Mouse (Mus musculus) neural tube, embryonic 14.5 days (tissue): ENCODE measurements around the gene Pgs1. TPM values are rescaled to one million over a fixed set of nuclear protein-coding genes. Genes with fewer than 3 reads are reported as not detected.
A peak's percentile ranks its signal among the peaks of the same experiment; 100 is the strongest.

Experiments
- ATAC-seq: fragments of 200-750 bp; cut with Nextera tagmentation; 2 replicates; pipeline ENCODE4 v1.8.0; 2017; ENCODE audit warnings: low read depth, mild to moderate bottlenecking, moderate TSS enrichment, moderate library complexity
- H3K27ac ChIP-seq: fragments of 300-500 bp; sonication (generic); 2 replicates; pipeline ENCODE4 v1.5.1; 2014; ENCODE audit warnings: low read depth, mild to moderate bottlenecking, control low read depth, low read length, moderate library complexity, mixed read lengths
- H3K27me3 ChIP-seq: fragments of 300-500 bp; sonication (generic); 2 replicates; pipeline ENCODE4 v1.6.1; 2014; ENCODE audit warnings: low read length; ENCODE audit not compliant: control insufficient read depth, insufficient read depth
- H3K36me3 ChIP-seq: fragments of 300-500 bp; sonication (generic); 2 replicates; pipeline ENCODE4 v1.6.1; 2014; ENCODE audit warnings: low read length, mixed read lengths; ENCODE audit not compliant: control insufficient read depth, insufficient read depth
- H3K4me1 ChIP-seq: fragments of 300-500 bp; sonication (generic); 2 replicates; pipeline ENCODE4 v1.6.1; 2014; ENCODE audit warnings: low read length; ENCODE audit not compliant: control insufficient read depth, insufficient read depth
- H3K4me2 ChIP-seq: fragments of 300-500 bp; sonication (generic); 2 replicates; pipeline ENCODE4 v1.6.1; 2014; ENCODE audit warnings: mild to moderate bottlenecking, low read depth, low read length, control low read depth
- H3K4me3 ChIP-seq: fragments of 300-500 bp; sonication (generic); 2 replicates; pipeline ENCODE4 v1.5.1; 2014; ENCODE audit warnings: low read depth, low read length, control low read depth, mixed read lengths
- H3K9ac ChIP-seq: fragments of 300-500 bp; sonication (generic); replicated peaks from 2 replicates; pipeline ENCODE4 v1.6.1; 2014; ENCODE audit warnings: low read depth, mild to moderate bottlenecking, control low read depth, low read length, mixed read lengths
- H3K9me3 ChIP-seq: fragments of 300-500 bp; sonication (generic); 2 replicates; pipeline ENCODE4 v1.6.1; 2016; ENCODE audit warnings: low read length; ENCODE audit not compliant: control insufficient read depth
- WGBS: fragments of 180-500 bp; shearing (Covaris S2); extraction: QIAGEN DNeasy Blood & Tissue Kit; methylation state at CpG from one replicate; pipeline ENCODE4 v1.1.7; 2014; 5-methylcytosine and 5-hydroxymethylcytosine counted together
- polyA plus RNA-seq: library from polyadenylated mRNA; unstranded; fragments of >200 nt; fragmentation: Nextera tagmentation; extraction: Ambion mirVana; gene quantifications from 2 replicates; pipeline ENCODE4 v1.2.1, GENCODE M21; 2014

Pgs1 gene
- polyA plus RNA-seq, 1 experiment from 2014 or later: 49.9 TPM

- no peaks in the 10 kb centered on the region for H3K27me3 ChIP-seq
- H3K9me3 ChIP-seq: no peaks in the 10 kb centered on the region
- peaks cover 35% of the 10 kb centered on the region for H3K36me3 ChIP-seq
- H3K4me2 ChIP-seq: no peak overlapping the region
- 93% methylated on average over 7 of the region's 7 CpGs for WGBS
- H3K4me3 ChIP-seq: no peak overlapping the region
- H3K9ac ChIP-seq: no peak overlapping the region
- ATAC-seq: no peak
- H3K27ac ChIP-seq: no peak overlapping the region
- H3K4me1 ChIP-seq: peaks cover under 1% of the 10 kb centered on the region; the same call in 1 of the 2 replicates
Measured at GRCm38 (mm10) chr11:118000565-118001215, 14.6 kb downstream of the Pgs1 start.

GRCm38 (mm10) chr11:118003176-118003575 lies 17.1 kb downstream of the Pgs1 start:
- ATAC-seq: no peak
- peaks cover 49% of the 10 kb centered on the region for H3K36me3 ChIP-seq

GRCm38 (mm10) chr11:118003718-118004117 lies 17.6 kb downstream of the Pgs1 start:
- Histone ChIP-seq H3K4me1 (0 out of 2 replicates have a peak, but pooled peaks cover 2% of the 10 kb centered on the region), H3K4me3 (no peak overlapping the region), H3K9ac (no peak overlapping the region), H3K9me3 (no peaks in the 10 kb centered on the region), H3K36me3 (peaks cover 49% of the 10 kb centered on the region), H3K27me3 (no peaks in the 10 kb centered on the region), H3K27ac (no peak overlapping the region), H3K4me2 (no peak overlapping the region)
- WGBS: 86% methylated on average over 5 of the region's 5 CpGs
- no peak for ATAC-seq

More at GRCm38 (mm10) chr11:118003176-118003575, 17.1 kb downstream of the Pgs1 start:
- H3K4me1 ChIP-seq: no peaks in the 10 kb centered on the region
- H3K27me3 ChIP-seq: no peaks in the 10 kb centered on the region
- no peak overlapping the region for H3K4me3 ChIP-seq
- no peak overlapping the region for H3K9ac ChIP-seq
- no peak overlapping the region for H3K27ac ChIP-seq
- no peaks in the 10 kb centered on the region for H3K9me3 ChIP-seq
- 96% methylated on average over 14 of the region's 14 CpGs for WGBS
- H3K4me2 ChIP-seq: no peak overlapping the region

- Histone ChIP-seq H3K9me3 (no peaks in the 10 kb centered on the region), H3K4me3 (no peak overlapping the region), H3K4me1 (peaks cover 5% of the 10 kb centered on the region; the same call in 1 of the 2 replicates), H3K9ac (no peak overlapping the region), H3K36me3 (peaks cover 47% of the 10 kb centered on the region), H3K4me2 (no peak overlapping the region), H3K27me3 (no peaks in the 10 kb centered on the region), H3K27ac (no peak overlapping the region)
- ATAC-seq: no peak
- 90% methylated on average over 5 of the region's 5 CpGs for WGBS
Measured at GRCm38 (mm10) chr11:118004217-118004616, 18.1 kb downstream of the Pgs1 start.

- Histone ChIP-seq H3K4me2 (no peak overlapping the region), H3K27me3 (no peaks in the 10 kb centered on the region), H3K27ac (no peak overlapping the region), H3K36me3 (peaks cover 37% of the 10 kb centered on the region), H3K9me3 (no peaks in the 10 kb centered on the region), H3K4me1 (peaks cover 14% of the 10 kb centered on the region; the same call in 1 of the 2 replicates), H3K9ac (no peak overlapping the region), H3K4me3 (no peak overlapping the region)
- 73% methylated on average over 8 of the region's 8 CpGs for WGBS
- ATAC-seq: no peak
Measured at GRCm38 (mm10) chr11:118007460-118008143, 21.5 kb downstream of the Pgs1 start.

GRCm38 (mm10) chr11:118008144-118008805 lies 22.2 kb downstream of the Pgs1 start:
- no peak overlapping the region for H3K27ac ChIP-seq
- no peak overlapping the region for H3K4me3 ChIP-seq
- peaks cover 37% of the 10 kb centered on the region for H3K36me3 ChIP-seq
- no peak overlapping the region for H3K9ac ChIP-seq
- no peaks in the 10 kb centered on the region for H3K9me3 ChIP-seq
- no peak overlapping the region for H3K4me2 ChIP-seq
- 66% methylated on average over 5 of the region's 5 CpGs for WGBS
- H3K4me1 ChIP-seq: peaks cover 14% of the 10 kb centered on the region; the same call in 1 of the 2 replicates
- no peak for ATAC-seq
- H3K27me3 ChIP-seq: no peaks in the 10 kb centered on the region

GRCm38 (mm10) chr11:118008843-118009242 lies 22.8 kb downstream of the Pgs1 start:
- 87% methylated on average over 8 of the region's 8 CpGs for WGBS
- Histone ChIP-seq H3K4me3 (no peak overlapping the region), H3K9me3 (no peaks in the 10 kb centered on the region), H3K36me3 (peaks cover 31% of the 10 kb centered on the region), H3K4me2 (no peak overlapping the region), H3K4me1 (peaks cover 14% of the 10 kb centered on the region; the same call in 1 of the 2 replicates), H3K27me3 (no peaks in the 10 kb centered on the region), H3K27ac (no peak overlapping the region), H3K9ac (0 out of 2 replicates have a peak overlapping the region, but pooled peaks have one; percentile 32)
- no peak for ATAC-seq

GRCm38 (mm10) chr11:118009865-118010571 lies 23.9 kb downstream of the Pgs1 start:
- WGBS: 53% methylated on average over 4 of the region's 4 CpGs
- no peaks in the 10 kb centered on the region for H3K9me3 ChIP-seq
- peaks cover 24% of the 10 kb centered on the region for H3K36me3 ChIP-seq
- H3K4me2 ChIP-seq: no peak overlapping the region
- no peaks in the 10 kb centered on the region for H3K27me3 ChIP-seq
- H3K27ac ChIP-seq: no peak overlapping the region
- no peak for ATAC-seq
- peaks cover 14% of the 10 kb centered on the region; the same call in 1 of the 2 replicates for H3K4me1 ChIP-seq
- H3K4me3 ChIP-seq: no peak overlapping the region
- H3K9ac ChIP-seq: peak overlapping the region; percentile 32; the same call in 1 of the 2 replicates
